Mouse (Mus musculus): ENCODE measurements around the gene Olfr644.

Gene Olfr644

GRCm38 (mm10) chr7:104071769-104072168, at the start of gene Olfr644:
TSS of gene Olfr644 (minus strand) at chr7:104071869.
- no peak for DNase-seq (ENCODE audit: low spot score in 2 of 2)

DNA sequence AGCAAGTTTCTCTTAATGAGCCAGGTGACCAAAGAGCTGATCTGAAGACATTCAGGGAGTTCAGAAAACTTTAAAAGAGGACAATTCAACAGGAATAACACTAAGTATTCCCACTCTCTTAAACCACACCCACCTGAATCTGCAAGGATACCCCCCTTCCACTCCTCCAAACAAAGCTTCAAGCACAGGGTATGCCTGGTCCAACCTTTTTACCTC, 33.0 kb upstream of the Olfr644 start, which contains the start of gene Olfr646:
TSS of gene Olfr646 (plus strand) at position 117 of the 216 bp plus-strand sequence.
- no peak for DNase-seq (ENCODE audit: low spot score in 2 of 2)

DNA sequence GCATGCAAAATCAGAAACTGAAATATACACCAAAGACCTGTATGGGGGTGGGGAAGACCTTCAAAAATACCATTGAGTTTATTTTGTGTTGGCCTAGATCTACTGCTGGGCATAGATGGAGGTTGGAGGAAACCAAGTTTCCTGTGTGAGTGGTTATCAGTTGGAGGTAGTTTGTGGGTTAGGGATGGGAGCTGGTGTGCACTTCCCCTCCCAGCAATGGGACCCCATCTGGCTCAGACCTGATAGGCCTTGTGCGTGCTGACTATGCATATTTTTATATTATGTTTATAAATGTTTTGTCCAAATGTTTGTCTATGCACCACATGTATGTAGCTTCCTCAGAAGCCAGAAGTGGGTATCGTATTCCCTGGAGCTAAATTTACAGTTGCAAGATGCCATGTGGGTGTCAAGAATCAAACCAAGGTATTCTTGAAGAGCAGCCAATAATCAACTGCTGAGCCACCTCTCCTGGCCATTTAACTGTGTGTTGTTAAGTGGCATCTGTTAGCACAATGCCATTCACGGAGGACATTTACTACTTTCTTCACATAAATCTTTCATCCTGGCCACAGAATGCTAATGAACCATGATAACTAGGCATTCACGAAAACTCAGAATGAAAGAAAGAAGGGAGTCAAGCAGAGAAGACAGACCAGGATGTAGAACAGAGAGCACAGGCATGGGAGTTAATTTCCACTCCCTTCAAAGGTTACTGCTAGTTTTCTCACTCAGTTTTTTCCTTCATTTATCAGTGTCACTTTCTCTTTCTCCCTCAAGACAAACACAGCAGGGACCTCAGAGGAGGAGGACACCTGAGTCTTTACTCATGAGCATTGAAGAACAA, 32.5 kb upstream of the Olfr644 start:
- DNase-seq (ENCODE audit: low spot score in 2 of 2), result no peak

DNA sequence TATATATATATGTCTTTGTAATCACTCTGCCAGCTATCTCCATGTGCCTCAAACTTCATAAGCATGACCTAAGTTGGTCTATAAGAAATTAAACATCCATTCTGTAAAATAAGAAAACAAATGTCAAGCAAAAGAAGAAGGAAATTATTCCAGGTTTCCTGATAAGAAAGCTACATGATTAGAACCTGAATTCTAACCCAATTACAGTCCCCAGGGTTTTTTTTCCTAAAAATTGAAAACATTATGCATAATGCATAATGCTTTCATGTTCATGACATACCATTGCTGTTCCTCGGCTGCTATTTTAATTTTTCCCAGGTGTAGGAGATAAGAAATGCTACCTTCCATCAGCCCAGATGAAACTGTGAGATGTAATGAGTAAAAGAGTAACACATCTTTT, 13.7 kb upstream of the Olfr644 start, which contains the start of gene Olfr645:
TSS of gene Olfr645 (minus strand) at position 101 of the 400 bp plus-strand sequence.
- DNase-seq (ENCODE audit: low spot score in 2 of 2), result no peak

DNA sequence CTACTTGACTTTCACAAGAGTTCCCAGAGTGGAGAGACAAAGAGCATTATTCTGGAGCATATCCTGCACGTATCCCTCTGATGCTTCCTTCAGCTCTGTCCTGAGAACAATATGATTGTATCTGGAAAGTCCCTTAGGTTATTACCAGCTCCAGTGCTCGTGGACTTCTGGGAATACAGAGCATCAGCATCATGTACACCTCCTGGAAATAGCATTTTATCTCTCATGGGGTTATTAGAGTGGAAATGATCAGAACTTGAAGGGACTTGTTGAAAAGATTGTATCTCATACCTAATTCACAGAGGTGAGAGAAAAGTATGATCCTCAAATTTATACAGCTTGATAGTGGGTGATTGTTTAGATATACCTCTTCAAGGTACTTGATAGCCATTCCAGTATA, 10.3 kb downstream of the Olfr644 start, which contains the start of gene 4930516K23Rik:
TSS of gene 4930516K23Rik (minus strand) at position 101 of the 400 bp plus-strand sequence.
- DNase-seq (ENCODE audit: low spot score in 2 of 2), result no peak

DNA sequence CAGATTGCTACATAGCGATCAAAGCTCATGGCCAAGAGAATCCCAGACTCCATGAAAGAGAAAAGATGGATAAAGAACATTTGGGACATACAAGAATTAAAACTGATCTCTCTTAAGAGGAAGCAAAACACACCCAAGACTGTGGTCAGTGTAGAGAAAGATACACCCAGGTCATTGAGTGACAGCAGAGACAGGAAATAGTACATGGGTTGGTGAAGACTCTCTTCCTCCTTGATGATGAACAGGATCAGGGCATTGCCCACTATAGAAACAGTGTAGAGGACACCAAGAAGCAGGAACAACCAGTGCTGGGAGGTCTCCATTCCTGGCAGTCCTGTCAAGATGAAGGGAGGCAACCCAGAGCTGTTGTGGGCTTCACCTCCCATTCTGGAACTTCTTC, 12.5 kb downstream of the Olfr644 start:
- no peak for DNase-seq (ENCODE audit: low spot score in 2 of 2)

GRCm38 (mm10) chr7:104052566-104052965, 19.1 kb downstream of the Olfr644 start, which contains the start of gene Olfr642:
TSS of gene Olfr642 (minus strand) at chr7:104052666.
- no peak for DNase-seq (ENCODE audit: low spot score in 2 of 2)

GRCm38 (mm10) chr7:104050745-104051144, 20.9 kb downstream of the Olfr644 start:
- DNase-seq (ENCODE audit: low spot score in 2 of 2), result no peak

GRCm38 (mm10) chr7:104035145-104035544, 36.5 kb downstream of the Olfr644 start, which contains the start of gene Olfr641:
TSS of gene Olfr641 (plus strand) at chr7:104035445.
- DNase-seq (ENCODE audit: low spot score in 2 of 2), result no peak

- no peak for DNase-seq (ENCODE audit: low spot score in 2 of 2)
Measured at GRCm38 (mm10) chr7:104026978-104027377, 44.7 kb downstream of the Olfr644 start.

GRCm38 (mm10) chr7:104025473-104025872, 46.2 kb downstream of the Olfr644 start, which contains the start of gene Olfr640:
TSS of gene Olfr640 (minus strand) at chr7:104025573.
- no peak for DNase-seq (ENCODE audit: low spot score in 2 of 2)

- no peak for DNase-seq (ENCODE audit: low spot score in 2 of 2)
Measured at GRCm38 (mm10) chr7:104021651-104022050, 50.0 kb downstream of the Olfr644 start.

DNA sequence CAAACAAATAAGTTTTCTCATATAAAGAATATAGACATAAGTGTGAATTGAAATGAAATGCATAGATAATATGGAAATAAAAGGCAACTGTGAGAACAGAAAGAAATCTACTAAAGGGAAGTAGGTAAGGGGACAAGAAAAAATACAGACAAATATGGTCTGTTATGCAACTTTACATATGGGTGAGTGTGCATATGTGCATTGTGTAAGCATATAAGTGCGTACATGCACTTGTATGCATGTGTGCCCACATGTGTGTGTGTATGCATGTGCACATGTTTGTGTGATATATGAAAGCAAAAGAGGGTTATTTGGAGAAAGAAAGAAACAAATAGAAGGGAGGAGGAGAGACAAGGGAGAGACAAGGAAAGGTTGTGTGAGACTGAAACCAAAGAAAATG, 52.7 kb downstream of the Olfr644 start:
- DNase-seq (ENCODE audit: low spot score in 2 of 2), result no peak

GRCm38 (mm10) chr7:104017203-104017602, 54.5 kb downstream of the Olfr644 start, which contains the start of gene Olfr639:
TSS of gene Olfr639 (minus strand) at chr7:104017303.
- DNase-seq (ENCODE audit: low spot score in 2 of 2), result no peak
